Mouse (Mus musculus) ES-Bruce4 (cell line): Measurements from ENCODE around the gene Zfp410. TPM values are rescaled to one million over a fixed set of nuclear protein-coding genes. Genes with fewer than 3 reads are reported as not detected.

ENCODE experiments used
- H3K27ac ChIP-seq: 2 replicates; pipeline ENCODE4 v1.5.1; 2012; ENCODE audit warnings: low read length, inconsistent platforms; ENCODE audit not compliant: insufficient read depth
- H3K27me3 ChIP-seq: 2 replicates; pipeline ENCODE4 v1.6.1; 2012; ENCODE audit warnings: mild to moderate bottlenecking, low read length, inconsistent platforms; ENCODE audit not compliant: control insufficient read depth, poor library complexity, insufficient read depth, severe bottlenecking
- H3K36me3 ChIP-seq: 2 replicates; pipeline ENCODE4 v1.6.1; 2012; ENCODE audit warnings: inconsistent platforms, mild to moderate bottlenecking, low read length, moderate library complexity; ENCODE audit not compliant: control insufficient read depth, poor library complexity, insufficient read depth, severe bottlenecking
- H3K4me1 ChIP-seq: one replicate; pipeline ENCODE4 v1.8.1; 2011; ENCODE audit warnings: low read length; ENCODE audit not compliant: control insufficient read depth, insufficient read depth
- H3K4me3 ChIP-seq: 2 replicates; pipeline ENCODE4 v1.5.1; 2011; ENCODE audit warnings: low read depth, mild to moderate bottlenecking, low read length
- H3K9ac ChIP-seq: 2 replicates; pipeline ENCODE4 v1.6.1; 2012; ENCODE audit warnings: low read depth, mild to moderate bottlenecking, inconsistent platforms; ENCODE audit not compliant: poor library complexity, severe bottlenecking
- H3K9me3 ChIP-seq: replicated peaks from 2 replicates; pipeline ENCODE4 v1.6.1; 2012; ENCODE audit warnings: mild to moderate bottlenecking, low read length, inconsistent platforms; ENCODE audit not compliant: control insufficient read depth, poor library complexity, insufficient read depth, severe bottlenecking
- CTCF ChIP-seq: IDR thresholded peaks from one replicate; pipeline ENCODE4 v1.8.1; 2011; ENCODE audit warnings: low read depth, low read length
- EP300 ChIP-seq: IDR thresholded peaks from 2 replicates; pipeline ENCODE4 v1.6.1; 2011; ENCODE audit warnings: low read depth, low read length; ENCODE audit not compliant: insufficient read depth
- POLR2A ChIP-seq: IDR thresholded peaks from one replicate; pipeline ENCODE4 v1.8.1; 2011; ENCODE audit warnings: low read length; ENCODE audit not compliant: insufficient read depth
- polyA plus RNA-seq: library from polyadenylated mRNA; stranded (reverse); fragments of >200 nt; gene quantifications from 2 replicates; pipeline ENCODE4 v1.2.4, GENCODE M21; 2011; ENCODE audit warnings: low read depth; ENCODE audit not compliant: missing spikeins, insufficient read depth, insufficient read length

The Zfp410 gene
- polyA plus RNA-seq, 1 experiment = 37.3 TPM

DNA sequence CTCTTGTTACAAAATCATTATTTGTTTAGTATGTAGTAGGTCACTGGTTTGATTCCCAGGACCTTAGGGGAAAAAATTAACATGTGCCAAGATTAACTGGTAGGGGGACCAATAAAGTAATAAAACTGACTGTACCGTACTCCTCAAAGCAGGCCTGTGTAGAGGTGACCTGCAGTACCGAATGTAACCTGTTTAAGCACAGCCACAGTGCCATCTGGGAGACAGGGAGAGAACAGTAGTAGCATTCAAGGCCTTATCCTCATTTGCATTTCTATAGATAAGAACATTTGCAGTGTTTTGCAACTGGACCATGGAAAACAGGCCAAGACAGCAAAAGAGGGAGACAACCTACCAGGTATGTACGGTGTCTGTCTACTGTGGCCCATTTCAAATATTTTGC lies 38.8 kb upstream of the Zfp410 start:
- Histone ChIP-seq H3K4me3 (no peak overlapping the region), H3K4me1 (no peaks in the 10 kb centered on the region), H3K9me3 (no peaks in the 10 kb centered on the region), H3K9ac (no peak overlapping the region), H3K27me3 (no peaks in the 10 kb centered on the region), H3K27ac (no peak overlapping the region), H3K36me3 (no peaks in the 10 kb centered on the region)
- no peak for TF ChIP-seq EP300
- no peak for TF ChIP-seq CTCF
- no peak for TF ChIP-seq POLR2A

DNA sequence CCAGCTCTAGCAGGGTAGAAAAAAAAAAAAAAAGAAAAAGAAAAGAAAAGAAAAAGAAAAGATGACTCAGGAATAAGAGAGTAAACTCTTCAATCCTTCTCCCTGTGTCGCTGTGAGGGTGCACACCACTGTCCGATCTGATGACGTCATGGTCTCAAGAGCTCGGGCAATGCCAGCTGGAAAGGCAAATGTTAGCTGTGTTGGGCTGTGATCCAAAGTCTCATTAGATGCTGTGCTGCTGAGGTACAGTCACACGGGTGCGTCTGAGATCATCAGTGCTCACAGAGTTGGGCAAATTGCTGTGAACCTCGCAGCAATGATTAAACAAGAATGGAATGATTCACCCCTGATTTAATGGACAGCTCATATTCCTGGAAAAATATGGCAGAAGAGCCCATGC lies 37.8 kb upstream of the Zfp410 start:
- no peak overlapping the region for H3K27ac ChIP-seq
- H3K36me3 ChIP-seq = no peaks in the 10 kb centered on the region
- H3K27me3 ChIP-seq = no peaks in the 10 kb centered on the region
- H3K9ac ChIP-seq = no peak overlapping the region
- H3K4me1 ChIP-seq = no peaks in the 10 kb centered on the region
- no peak overlapping the region for H3K4me3 ChIP-seq
- H3K9me3 ChIP-seq = no peaks in the 10 kb centered on the region
- TF ChIP-seq CTCF (no peak), POLR2A (no peak), EP300 (no peak)

GRCm38 (mm10) chr12:84284391-84284790 lies 32.3 kb upstream of the Zfp410 start:
- Histone ChIP-seq H3K4me3 (peak overlapping the region; percentile 86), H3K9me3 (no peaks in the 10 kb centered on the region), H3K4me1 (peaks cover 3% of the 10 kb centered on the region), H3K27ac (no peak overlapping the region), H3K27me3 (no peaks in the 10 kb centered on the region), H3K36me3 (no peaks in the 10 kb centered on the region), H3K9ac (peak overlapping the region; percentile 69)
- TF ChIP-seq EP300 (no peak), POLR2A (no peak), CTCF (no peak)

- no peaks in the 10 kb centered on the region for H3K36me3 ChIP-seq
- no peak within 1 kb of the TSS for H3K27ac ChIP-seq
- H3K27me3 ChIP-seq = no peaks in the 10 kb centered on the region
- H3K4me1 ChIP-seq = peaks cover 3% of the 10 kb centered on the region
- TF ChIP-seq EP300 (no peak), CTCF (no peak), POLR2A (peak; percentile 91)
- peak within 1 kb of the TSS; percentile 69 for H3K9ac ChIP-seq
- no peaks in the 10 kb centered on the region for H3K9me3 ChIP-seq
- peak within 1 kb of the TSS; percentile 86 for H3K4me3 ChIP-seq
These were observed 31.6 kb upstream of the Zfp410 start, which contains the start of gene Ptgr2 for GRCm38 (mm10) chr12:84284885-84285592. Ptgr2 (plus strand) TSS chr12:84285232.

- TF ChIP-seq EP300 (no peak), CTCF (no peak)
- no peaks in the 10 kb centered on the region for H3K27me3 ChIP-seq
- H3K36me3 ChIP-seq = no peaks in the 10 kb centered on the region
- H3K9me3 ChIP-seq = no peaks in the 10 kb centered on the region
- peak overlapping the region; percentile 61 for H3K9ac ChIP-seq
- H3K4me3 ChIP-seq = peak overlapping the region; percentile 80
- H3K4me1 ChIP-seq = peaks cover 3% of the 10 kb centered on the region
- no peak overlapping the region for H3K27ac ChIP-seq
These were observed 31.1 kb upstream of the Zfp410 start for GRCm38 (mm10) chr12:84285593-84285968.

DNA sequence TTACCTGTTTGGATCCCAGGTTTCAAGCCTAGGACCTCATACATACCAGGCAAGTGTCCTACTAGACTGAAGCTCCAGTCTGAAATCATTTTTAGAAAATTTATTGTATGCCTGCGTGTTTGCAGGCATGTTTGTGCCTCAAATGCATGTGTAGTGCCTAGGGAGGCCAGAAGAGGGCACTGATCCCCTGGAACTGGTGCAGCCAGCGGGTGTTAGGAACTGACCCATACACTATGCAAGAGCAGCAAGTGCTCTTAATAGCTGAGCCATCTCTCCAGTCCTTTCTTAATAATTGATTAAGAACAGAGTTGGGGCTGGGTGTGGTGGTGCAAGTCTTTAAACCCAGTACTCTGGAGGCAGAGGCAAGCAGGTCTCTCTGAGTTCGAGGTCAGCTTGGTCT lies 28.2 kb upstream of the Zfp410 start:
- H3K9ac ChIP-seq = no peak overlapping the region
- no peaks in the 10 kb centered on the region for H3K36me3 ChIP-seq
- TF ChIP-seq POLR2A (no peak), CTCF (peak; percentile 93)
- H3K9me3 ChIP-seq = no peaks in the 10 kb centered on the region
- H3K4me3 ChIP-seq = no peak overlapping the region
- H3K27me3 ChIP-seq = no peaks in the 10 kb centered on the region
- no peak overlapping the region for H3K27ac ChIP-seq
- H3K4me1 ChIP-seq = peaks cover 3% of the 10 kb centered on the region
